In genomic region chr5:128746261-128746660, GRCm38 (mm10) we compare ENCODE assay signal across 33 mouse cellular contexts. TPM values are rescaled to one million over a fixed set of nuclear protein-coding genes. Genes with fewer than 3 reads are reported as not detected.
DNase-seq lines count a peak whose midpoint lies in the region; ATAC-seq lines count a peak whose summit lies in the region.
"Had no signal": no experiment of that assay in that cellular context is flagged by ENCODE, and none has a peak within 500 bp of the region (broad histone marks: within the 10 kb centered on the region; RNA-seq: fewer than 3 reads in every experiment).

No protein-coding gene starts in this region.

- ATAC-seq in heart, embryonic 12.5 days (ENCODE audit: insufficient number of reproducible peaks, low FRiP score): no peak
- ATAC-seq: activated CD4-positive, CD25-positive, alpha-beta regulatory T cell, adult 4 months; forebrain, embryonic 16.5 days; hindbrain, embryonic 16.5 days; lung, postnatal 0 days; midbrain, embryonic 13.5 days had no signal

- 77% methylated on average over 8 of the region's 8 CpGs for WGBS in heart, embryonic 12.5 days

- no peak overlapping the region for H3K27ac ChIP-seq in heart, embryonic 12.5 days (ENCODE audit: poor library complexity, severe bottlenecking)
- H3K27ac ChIP-seq: heart, embryonic 15.5 days; limb, embryonic 15.5 days; liver, embryonic 13.5 days; midbrain, embryonic 13.5 days had no signal

- no peak overlapping the region for H3K4me2 ChIP-seq in heart, embryonic 12.5 days
- H3K4me2 ChIP-seq: heart, embryonic 15.5 days; limb, embryonic 15.5 days; liver, embryonic 13.5 days; midbrain, embryonic 13.5 days had no signal

- peaks cover 19% of the 10 kb centered on the region for H3K27me3 ChIP-seq in heart, embryonic 12.5 days (replicated peaks)
- H3K27me3 ChIP-seq: limb, embryonic 15.5 days; liver, embryonic 13.5 days; megakaryocyte, embryonic 14.5 days; midbrain, embryonic 13.5 days had no signal

- peaks cover 5% of the 10 kb centered on the region; the same call in 1 of the 2 replicates for H3K4me1 ChIP-seq in heart, embryonic 12.5 days (replicated peaks)
- H3K4me1 ChIP-seq: heart, embryonic 15.5 days; limb, embryonic 15.5 days; liver, embryonic 13.5 days; megakaryocyte, embryonic 14.5 days had no signal

- DNase-seq in heart, adult 11 months: peak; percentile 46
- peak; percentile 52 to 64 for DNase-seq in right cerebral cortex, postnatal 10 days (ENCODE audit: low spot score in 2 of 2)
- DNase-seq in right cerebral cortex, postnatal 4 days: no peak
- peak; percentile 28 to 61 for DNase-seq in frontal cortex, postnatal 36 days (ENCODE audit: low spot score in 2 of 2)
- DNase-seq in kidney, adult 11 months: no peak
- DNase-seq in kidney, adult 18-20 months: no peak
- DNase-seq: adrenal gland, adult 2 months; B cell, adult 2 months; cerebellum, adult 11 months; cerebellum, adult 9-10 months; cerebellum, postnatal 36 days; kidney, adult 8-10 months; kidney, postnatal 10 days; layer of hippocampus, adult 9-11 months; liver, embryonic 13.5 days; lung, adult 18-20 months; retina, postnatal 1 day; thymus, adult 18-20 months; thymus, postnatal 25 days had no signal

- no peak overlapping the region for H3K4me3 ChIP-seq in heart, embryonic 12.5 days
- H3K4me3 ChIP-seq: heart, embryonic 15.5 days; limb, embryonic 15.5 days; liver, embryonic 13.5 days; megakaryocyte, embryonic 14.5 days; midbrain, embryonic 13.5 days had no signal

- no peak overlapping the region for H3K9ac ChIP-seq in heart, embryonic 12.5 days
- H3K9ac ChIP-seq: heart, embryonic 15.5 days; limb, embryonic 15.5 days; liver, embryonic 13.5 days; midbrain, embryonic 13.5 days had no signal

- H3K9me3 ChIP-seq in heart, embryonic 12.5 days (replicated peaks): no peaks in the 10 kb centered on the region
- H3K9me3 ChIP-seq: heart, embryonic 15.5 days; limb, embryonic 15.5 days; liver, embryonic 13.5 days; midbrain, embryonic 13.5 days had no signal

- H3K36me3 ChIP-seq in heart, embryonic 12.5 days: no peaks in the 10 kb centered on the region
- H3K36me3 ChIP-seq: heart, embryonic 15.5 days; limb, embryonic 15.5 days; liver, embryonic 13.5 days; midbrain, embryonic 13.5 days had no signal

RNA-seq across cellular contexts. Expression of gene Piwil1, which starts 43.9 kb away (rescaled TPM):
- not detected in 2 replicates for polyA plus RNA-seq in heart, embryonic 12.5 days (2016; fragmentation: Nextera tagmentation; extraction: Ambion mirVana)
- polyA plus RNA-seq: embryonic facial prominence, embryonic 11.5 days; heart, embryonic 15.5 days; hindbrain, embryonic 11.5 days; intestine, embryonic 14.5 days; limb, embryonic 15.5 days; liver, embryonic 13.5 days; lung, postnatal 0 days; small intestine, adult 2 months; stomach, embryonic 14.5 days had no signal

Comparison
In these comparisons a context has a peak if more than half of its experiments do, and no peak if none do; other contexts are left out.
1. DNase-seq: peak in heart, adult 11 months (single experiment), right cerebral cortex, postnatal 10 days (2 of 2) and frontal cortex, postnatal 36 days (2 of 2); none in right cerebral cortex, postnatal 4 days (single experiment), kidney, adult 11 months (single experiment) and kidney, adult 18-20 months (single experiment).